Mouse (Mus musculus) kidney, adult 2 months (tissue): Measurements from ENCODE around the gene Rab23.

ENCODE experiments used
- CTCF ChIP-seq: fragments of 200-500 bp; conservative IDR thresholded peaks from 2 replicates; pipeline ENCODE4 v1.5.1; 2011; ENCODE audit warnings: low read depth, mild to moderate bottlenecking, control low read depth, low read length, moderate library complexity, mixed read lengths; ENCODE audit not compliant: insufficient read depth, insufficient read length
- POLR2A ChIP-seq: fragments of 200-500 bp; IDR thresholded peaks from one replicate; pipeline ENCODE4 v1.6.1; 2011; ENCODE audit warnings: low read depth, low read length, control low read depth

GRCm38 (mm10) chr1:33738281-33738680 lies 18.6 kb downstream of the Rab23 start:
- no peak for TF ChIP-seq POLR2A
- TF ChIP-seq CTCF: no peak
